Mouse (Mus musculus): ENCODE measurements at regions not wholly inside any gene's neighbourhood (a gene's known extent, or its start where the extent isn't known, plus 50 kb on each side); places are given as distances from the start of the nearest gene placed in this dataset.

GRCm38 (mm10) chr16:12700088-12700487 lies 409.4 kb upstream of the Ercc4 start:
- no peak for TF ChIP-seq CTCF (IDR thresholded peaks at IDR 0.05; ENCODE audit: control insufficient read depth, insufficient read depth, low read length)
- TF ChIP-seq POLR2A (IDR thresholded peaks at IDR 0.05; ENCODE audit: borderline replicate concordance, control insufficient read depth, low read depth, low read length), result no peak

Data from bone marrow, adult 2 months (tissue).